In the genomic region with DNA sequence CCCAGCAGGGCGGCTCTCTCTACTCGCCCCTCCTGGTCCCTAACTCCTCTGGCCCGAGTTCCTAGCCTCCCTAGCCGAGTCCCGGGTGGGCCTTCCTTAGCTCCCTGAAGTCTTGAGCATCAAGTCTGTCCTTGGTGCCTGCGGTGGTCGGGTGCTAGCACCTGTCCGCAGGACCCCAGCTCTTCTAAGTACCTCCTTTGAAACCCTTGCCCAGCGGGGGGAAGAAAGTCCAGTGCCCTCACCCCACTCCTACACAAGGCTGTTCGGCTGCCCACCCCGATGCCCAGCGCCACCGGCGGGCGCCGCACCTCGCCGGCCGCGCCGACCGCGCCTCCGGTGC, we compare ENCODE assay signal across 10 mouse cellular contexts. TPM values are rescaled to one million over a fixed set of nuclear protein-coding genes. Genes with fewer than 3 reads are reported as not detected.
DNase-seq lines count a peak whose midpoint lies in the region; ATAC-seq lines count a peak whose summit lies in the region.
"Had no signal": no experiment of that assay in that cellular context is flagged by ENCODE, and none has a peak within 500 bp of the region (broad histone marks: within the 10 kb centered on the region; RNA-seq: fewer than 3 reads in every experiment).

No protein-coding gene starts in this region.

- peaks cover 36% of the 10 kb centered on the region for H3K4me1 ChIP-seq in kidney, embryonic 15.5 days
- peaks cover 31% of the 10 kb centered on the region for H3K4me1 ChIP-seq in forebrain, embryonic 10.5 days
- peaks cover 14% of the 10 kb centered on the region for H3K4me1 ChIP-seq in intestine, embryonic 15.5 days (replicated peaks)
- peaks cover 14% of the 10 kb centered on the region; the same call in 1 of the 2 replicates for H3K4me1 ChIP-seq in midbrain, embryonic 16.5 days (ENCODE audit: control insufficient read depth, insufficient read depth, low read length)

- peak overlapping the region; percentile 29 for H3K4me3 ChIP-seq in kidney, embryonic 15.5 days (replicated peaks)
- H3K4me3 ChIP-seq in forebrain, embryonic 10.5 days: peak overlapping the region; percentile 47
- H3K4me3 ChIP-seq in intestine, embryonic 15.5 days (replicated peaks): peak overlapping the region; percentile 29
- H3K4me3 ChIP-seq in midbrain, embryonic 16.5 days (ENCODE audit: low read depth, low read length): peak overlapping the region; percentile 34

- H3K9me3 ChIP-seq in kidney, embryonic 15.5 days (replicated peaks): no peaks in the 10 kb centered on the region
- no peaks in the 10 kb centered on the region for H3K9me3 ChIP-seq in forebrain, embryonic 10.5 days
- H3K9me3 ChIP-seq in intestine, embryonic 15.5 days: no peaks in the 10 kb centered on the region
- no peaks in the 10 kb centered on the region for H3K9me3 ChIP-seq in midbrain, embryonic 16.5 days (replicated peaks; ENCODE audit: control insufficient read depth, low read length, poor library complexity, severe bottlenecking)

- H3K36me3 ChIP-seq in kidney, embryonic 15.5 days: no peaks in the 10 kb centered on the region
- no peaks in the 10 kb centered on the region for H3K36me3 ChIP-seq in forebrain, embryonic 10.5 days (replicated peaks)
- no peaks in the 10 kb centered on the region for H3K36me3 ChIP-seq in intestine, embryonic 15.5 days
- H3K36me3 ChIP-seq in midbrain, embryonic 16.5 days (ENCODE audit: control insufficient read depth, insufficient read depth, low read length): no peaks in the 10 kb centered on the region

- ATAC-seq in kidney, embryonic 15.5 days (replicated peaks; ENCODE audit: low FRiP score): no peak
- ATAC-seq in intestine, embryonic 15.5 days: no peak; the same call in 1 of the 2 replicates
- no peak for ATAC-seq in midbrain, embryonic 16.5 days
- ATAC-seq in erythroblast, adult 5-6 weeks (replicated peaks; ENCODE audit: low FRiP score, poor library complexity, severe bottlenecking): no peak

- H3K4me2 ChIP-seq in kidney, embryonic 15.5 days: peak overlapping the region; percentile 52
- H3K4me2 ChIP-seq in intestine, embryonic 15.5 days (replicated peaks): peak overlapping the region; percentile 68
- peak overlapping the region; percentile 34 for H3K4me2 ChIP-seq in midbrain, embryonic 16.5 days (ENCODE audit: low read length)

- DNase-seq in kidney, adult 18-20 months: no peak
- peak; percentile 59 for DNase-seq in forebrain, embryonic 10.5 days (ENCODE audit: extremely low spot score, low spot score)
- DNase-seq in right cerebral cortex, postnatal 14 days: no peak
- no peak for DNase-seq in layer of hippocampus, adult 18-20 months (ENCODE audit: low spot score in 2 of 2)
- DNase-seq: kidney, adult 11 months had no signal

- no peak overlapping the region for H3K27ac ChIP-seq in kidney, embryonic 15.5 days
- H3K27ac ChIP-seq in forebrain, embryonic 10.5 days: peak overlapping the region; percentile 82
- H3K27ac ChIP-seq in intestine, embryonic 15.5 days: no peak overlapping the region
- peak overlapping the region; percentile 64 for H3K27ac ChIP-seq in midbrain, embryonic 16.5 days (ENCODE audit: low read length)

- WGBS in kidney, embryonic 15.5 days: under 1% methylated on average over 24 of the region's 24 CpGs
- WGBS in forebrain, embryonic 10.5 days: 1% methylated on average over 24 of the region's 24 CpGs
- WGBS in intestine, embryonic 15.5 days: under 1% methylated on average over 24 of the region's 24 CpGs
- WGBS in midbrain, embryonic 16.5 days: 0% methylated on average over 24 of the region's 24 CpGs

- no peak overlapping the region for H3K9ac ChIP-seq in kidney, embryonic 15.5 days
- H3K9ac ChIP-seq in intestine, embryonic 15.5 days: no peak overlapping the region
- H3K9ac ChIP-seq in midbrain, embryonic 16.5 days (ENCODE audit: low read depth, low read length): no peak overlapping the region

- peaks cover 98% of the 10 kb centered on the region for H3K27me3 ChIP-seq in kidney, embryonic 15.5 days
- H3K27me3 ChIP-seq in forebrain, embryonic 10.5 days (ENCODE audit: poor library complexity, severe bottlenecking): peaks cover 100% of the 10 kb centered on the region
- peaks cover 91% of the 10 kb centered on the region for H3K27me3 ChIP-seq in intestine, embryonic 15.5 days (replicated peaks)
- peaks cover 50% of the 10 kb centered on the region for H3K27me3 ChIP-seq in midbrain, embryonic 16.5 days (ENCODE audit: control insufficient read depth, insufficient read depth, low read depth, low read length)

RNA-seq across cellular contexts. Expression of a gene that starts 2.4 kb away (rescaled TPM):
- not detected in 2 replicates for polyA plus RNA-seq in kidney, embryonic 15.5 days (2015; fragmentation: Nextera tagmentation; extraction: Ambion mirVana)
- 12.0 and 14.3 TPM in 2 replicates for polyA plus RNA-seq in forebrain, embryonic 10.5 days (2016; fragmentation: Nextera tagmentation; extraction: Ambion mirVana)
- not detected in 2 replicates for polyA plus RNA-seq in intestine, embryonic 15.5 days (2015; fragmentation: Nextera tagmentation; extraction: Ambion mirVana)
- 3.2 and 5.7 TPM in 2 replicates for polyA plus RNA-seq in midbrain, embryonic 16.5 days (2015; fragmentation: Nextera tagmentation; extraction: Ambion mirVana)
- total RNA-seq in erythroblast, adult 5-6 weeks (2015; ENCODE audit: low replicate concordance): not detected in 2 replicates
- not detected in 2 replicates for total RNA-seq in erythroblast, adult 5-6 weeks (2017; ENCODE audit: low replicate concordance)
- total RNA-seq in layer of hippocampus, adult 18-20 months (2021): under 1 TPM; 0.45 to 0.71 TPM
- total RNA-seq: ES-E14 had no signal

Comparison
In these comparisons a context has a peak if more than half of its experiments do, and no peak if none do; other contexts are left out.
1. H3K27ac ChIP-seq: peak in forebrain, embryonic 10.5 days (single experiment) and midbrain, embryonic 16.5 days (single experiment); none in kidney, embryonic 15.5 days (single experiment) and intestine, embryonic 15.5 days (single experiment).
2. Peak in every context shown above with its lines, with median percentiles within 50 percentile points of each other: H3K4me2 ChIP-seq and H3K4me3 ChIP-seq.